Mouse (Mus musculus) stomach, postnatal 0 days (tissue): Measurements from ENCODE around the gene Cln3.

Experiments
- CTCF ChIP-seq: IDR thresholded peaks from 2 replicates; pipeline ENCODE4 v1.5.1; 2016; ENCODE audit warnings: antibody characterized with exemption, low read depth, mild to moderate bottlenecking, moderate library complexity
- EP300 ChIP-seq: optimal IDR thresholded peaks from 2 replicates; pipeline ENCODE3; 2016; ENCODE audit warnings: antibody characterized with exemption

DNA sequence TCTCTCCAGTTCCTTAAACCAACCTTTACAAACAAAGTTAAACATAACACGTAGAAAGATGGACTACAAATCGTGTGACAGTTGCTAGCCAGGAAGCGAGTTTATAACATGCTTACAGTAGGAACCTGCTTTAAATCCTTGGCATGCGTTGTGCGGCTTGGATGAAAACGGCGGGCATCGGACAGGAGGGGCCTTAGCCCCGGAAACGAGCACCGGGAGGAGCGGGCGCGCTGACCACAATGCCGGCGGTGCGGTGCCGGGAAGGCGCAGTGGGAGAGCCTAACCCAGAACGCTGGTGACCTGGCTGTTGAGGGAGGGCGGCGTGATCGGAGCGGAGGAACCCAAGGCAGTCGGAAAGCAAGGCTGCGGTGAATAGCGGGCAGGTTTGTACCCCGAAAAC lies 49.9 kb downstream of the Cln3 start:
- no peak for TF ChIP-seq CTCF
- TF ChIP-seq EP300, result no peak
